Mouse (Mus musculus): ENCODE measurements around the gene Creb5.

GRCm38 (mm10) chr6:53592230-53592629, 305.2 kb downstream of the Creb5 start:
- TF ChIP-seq CHD2 (IDR thresholded peaks at IDR 0.05; ENCODE audit: low read depth, low read length) (no peak), HCFC1 (IDR thresholded peaks at IDR 0.05; ENCODE audit: borderline replicate concordance, insufficient read depth, low read length) (no peak), MAFK (IDR thresholded peaks at IDR 0.05; ENCODE audit: insufficient read depth, low read depth, low read length) (no peak), ZC3H11A (IDR thresholded peaks at IDR 0.05; ENCODE audit: borderline replicate concordance, low read depth, low read length) (no peak)
